Mouse (Mus musculus): ENCODE measurements at regions not wholly inside any gene's neighbourhood (a gene's known extent, or its start where the extent isn't known, plus 50 kb on each side); places are given as distances from the start of the nearest gene placed in this dataset.
"Not testable (repeated sequence)": the region's sequence is repeated elsewhere in the genome, so short reads cannot be mapped to it uniquely, and the experiment has no call there.

- 81% methylated on average over 1 of the region's 1 CpGs for WGBS
- no peaks in the 10 kb centered on the region for H3K36me3 ChIP-seq (ENCODE audit: control insufficient read depth, insufficient read depth, low read length)
- no peak overlapping the region for H3K9ac ChIP-seq (ENCODE audit: low read depth, low read length)
- no peaks in the 10 kb centered on the region for H3K79me2 ChIP-seq (ENCODE audit: control insufficient read depth, insufficient read depth, low read length)
- no peak for TF ChIP-seq POLR2A (IDR thresholded peaks at IDR 0.05; ENCODE audit: extremely low read depth, insufficient read depth, low read length)
- TF ChIP-seq CTCF (IDR thresholded peaks at IDR 0.05; ENCODE audit: low read depth, low read length), result no peak
- no peak overlapping the region for H3K4me3 ChIP-seq (ENCODE audit: insufficient read depth, low read depth, low read length)
- no peak for DNase-seq (ENCODE audit: extremely low read depth, low read depth, low spot score)
- no peaks in the 10 kb centered on the region for H3K27me3 ChIP-seq (ENCODE audit: control insufficient read depth, insufficient read depth, low read length)
- H3K4me1 ChIP-seq (ENCODE audit: control insufficient read depth, insufficient read depth, low read length), result no peaks in the 10 kb centered on the region
- no peak overlapping the region for H3K27ac ChIP-seq (replicated peaks; ENCODE audit: insufficient read depth, low read depth, low read length)
These were observed 101.9 kb upstream of the Immp2l start for GRCm38 (mm10) chr12:40921988-40922387.

- TF ChIP-seq CTCF (IDR thresholded peaks at IDR 0.05; ENCODE audit: low read depth, low read length) (no peak), POLR2A (IDR thresholded peaks at IDR 0.05; ENCODE audit: extremely low read depth, insufficient read depth, low read length) (no peak)
- WGBS, result 100% methylated on average over 1 of the region's 1 CpGs
- no peak overlapping the region for H3K4me3 ChIP-seq (ENCODE audit: insufficient read depth, low read depth, low read length)
- H3K9ac ChIP-seq (ENCODE audit: low read depth, low read length), result no peak overlapping the region
- no peaks in the 10 kb centered on the region for H3K36me3 ChIP-seq (ENCODE audit: control insufficient read depth, insufficient read depth, low read length)
- no peak for DNase-seq (ENCODE audit: extremely low read depth, low read depth, low spot score)
- H3K4me1 ChIP-seq (ENCODE audit: control insufficient read depth, insufficient read depth, low read length), result no peaks in the 10 kb centered on the region
- H3K27ac ChIP-seq (replicated peaks; ENCODE audit: insufficient read depth, low read depth, low read length), result no peak overlapping the region
- H3K27me3 ChIP-seq (ENCODE audit: control insufficient read depth, insufficient read depth, low read length), result no peaks in the 10 kb centered on the region
- no peaks in the 10 kb centered on the region for H3K79me2 ChIP-seq (ENCODE audit: control insufficient read depth, insufficient read depth, low read length)
These were observed 97.2 kb upstream of the Immp2l start for GRCm38 (mm10) chr12:40926681-40927080.

GRCm38 (mm10) chr12:40929409-40929808 is 94.5 kb upstream of the Immp2l start:
- H3K4me1 ChIP-seq (ENCODE audit: control insufficient read depth, insufficient read depth, low read length); H3K79me2 ChIP-seq (ENCODE audit: control insufficient read depth, insufficient read depth, low read length); H3K36me3 ChIP-seq (ENCODE audit: control insufficient read depth, insufficient read depth, low read length); H3K27me3 ChIP-seq (ENCODE audit: control insufficient read depth, insufficient read depth, low read length); H3K4me3 ChIP-seq (ENCODE audit: insufficient read depth, low read depth, low read length); H3K27ac ChIP-seq (replicated peaks; ENCODE audit: insufficient read depth, low read depth, low read length); DNase-seq (ENCODE audit: extremely low read depth, low read depth, low spot score); H3K9ac ChIP-seq (ENCODE audit: low read depth, low read length): not testable (repeated sequence)
- WGBS, result 70% methylated on average over 1 of the region's 1 CpGs

- TF ChIP-seq POLR2A (IDR thresholded peaks at IDR 0.05; ENCODE audit: extremely low read depth, insufficient read depth, low read length), result no peak
- TF ChIP-seq CTCF (IDR thresholded peaks at IDR 0.05; ENCODE audit: low read depth, low read length), result no peak
- no peaks in the 10 kb centered on the region for H3K79me2 ChIP-seq (ENCODE audit: control insufficient read depth, insufficient read depth, low read length)
- no peak overlapping the region for H3K4me3 ChIP-seq (ENCODE audit: insufficient read depth, low read depth, low read length)
- no peak for DNase-seq (ENCODE audit: extremely low read depth, low read depth, low spot score)
- H3K27me3 ChIP-seq (ENCODE audit: control insufficient read depth, insufficient read depth, low read length), result no peaks in the 10 kb centered on the region
- no peaks in the 10 kb centered on the region for H3K4me1 ChIP-seq (ENCODE audit: control insufficient read depth, insufficient read depth, low read length)
- no peak overlapping the region for H3K9ac ChIP-seq (ENCODE audit: low read depth, low read length)
- no peaks in the 10 kb centered on the region for H3K36me3 ChIP-seq (ENCODE audit: control insufficient read depth, insufficient read depth, low read length)
- 74% methylated on average over 2 of the region's 2 CpGs for WGBS
- H3K27ac ChIP-seq (replicated peaks; ENCODE audit: insufficient read depth, low read depth, low read length), result no peak overlapping the region
These were observed 88.7 kb upstream of the Immp2l start for GRCm38 (mm10) chr12:40935098-40935759.

- Histone ChIP-seq H3K79me2 (ENCODE audit: control insufficient read depth, insufficient read depth, low read length) (no peaks in the 10 kb centered on the region), H3K27me3 (ENCODE audit: control insufficient read depth, insufficient read depth, low read length) (no peaks in the 10 kb centered on the region), H3K36me3 (ENCODE audit: control insufficient read depth, insufficient read depth, low read length) (no peaks in the 10 kb centered on the region), H3K4me3 (ENCODE audit: insufficient read depth, low read depth, low read length) (no peak overlapping the region), H3K4me1 (ENCODE audit: control insufficient read depth, insufficient read depth, low read length) (no peaks in the 10 kb centered on the region), H3K27ac (replicated peaks; ENCODE audit: insufficient read depth, low read depth, low read length) (no peak overlapping the region), H3K9ac (ENCODE audit: low read depth, low read length) (no peak overlapping the region)
- 84% methylated on average over 4 of the region's 4 CpGs for WGBS
- no peak for TF ChIP-seq POLR2A (IDR thresholded peaks at IDR 0.05; ENCODE audit: extremely low read depth, insufficient read depth, low read length)
- TF ChIP-seq CTCF (IDR thresholded peaks at IDR 0.05; ENCODE audit: low read depth, low read length), result no peak
- DNase-seq (ENCODE audit: extremely low read depth, low read depth, low spot score), result no peak
These were observed 86.9 kb upstream of the Immp2l start for GRCm38 (mm10) chr12:40937037-40937436.

GRCm38 (mm10) chr12:40946888-40947287 is 77.0 kb upstream of the Immp2l start:
- DNase-seq (ENCODE audit: extremely low read depth, low read depth, low spot score), result no peak
- WGBS, result 89% methylated on average over 6 of the region's 6 CpGs
- Histone ChIP-seq H3K4me3 (ENCODE audit: insufficient read depth, low read depth, low read length) (no peak overlapping the region), H3K27me3 (ENCODE audit: control insufficient read depth, insufficient read depth, low read length) (no peaks in the 10 kb centered on the region), H3K36me3 (ENCODE audit: control insufficient read depth, insufficient read depth, low read length) (no peaks in the 10 kb centered on the region), H3K9ac (ENCODE audit: low read depth, low read length) (no peak overlapping the region), H3K27ac (replicated peaks; ENCODE audit: insufficient read depth, low read depth, low read length) (no peak overlapping the region), H3K79me2 (ENCODE audit: control insufficient read depth, insufficient read depth, low read length) (no peaks in the 10 kb centered on the region), H3K4me1 (ENCODE audit: control insufficient read depth, insufficient read depth, low read length) (no peaks in the 10 kb centered on the region)
- TF ChIP-seq POLR2A (IDR thresholded peaks at IDR 0.05; ENCODE audit: extremely low read depth, insufficient read depth, low read length) (no peak), CTCF (IDR thresholded peaks at IDR 0.05; ENCODE audit: low read depth, low read length) (no peak)
